Mouse (Mus musculus): ENCODE data around the gene Rab3gap2.

- TF ChIP-seq POLR2A (IDR thresholded peaks at IDR 0.05; ENCODE audit: borderline replicate concordance, extremely low read depth, insufficient read depth, insufficient read length, poor library complexity, severe bottlenecking) (no peak), CTCF (IDR thresholded peaks at IDR 0.05; ENCODE audit: borderline replicate concordance, extremely low read depth, insufficient read depth, insufficient read length) (no peak)
Measured at GRCm38 (mm10) chr1:185207851-185208595, 4.1 kb downstream of the Rab3gap2 start.

Data from brain, embryonic 14.5 days (tissue).